Mouse (Mus musculus): Measurements from ENCODE around the gene 1700025G04Rik.

The 1700025G04Rik gene

DNA sequence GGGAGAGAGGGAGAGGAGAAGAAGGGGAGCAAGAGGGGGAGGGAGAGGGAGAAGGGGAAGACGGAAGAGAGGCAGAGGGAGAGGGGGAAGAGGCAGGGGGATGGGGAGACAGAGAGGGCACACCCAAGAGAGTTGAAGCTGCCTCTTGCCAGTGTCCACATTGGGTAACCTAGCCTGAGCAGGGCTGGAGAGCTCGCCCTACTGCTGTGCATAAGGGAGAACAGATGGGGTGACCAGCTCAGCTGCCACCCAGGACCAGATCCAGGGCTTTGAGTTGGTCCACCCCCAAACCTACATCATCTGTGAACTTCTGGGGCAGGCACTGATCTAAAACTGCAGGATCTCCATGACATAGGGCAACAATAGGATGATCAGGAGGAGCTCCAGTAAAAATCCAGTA is 125.1 kb downstream of the 1700025G04Rik start:
- in situ Hi-C loops (cut with MboI, MseI) = no loop called here

- in situ Hi-C loops (cut with MboI, MseI) = no loop called here
Observed at GRCm38 (mm10) chr1:151963248-151963647, 126.7 kb downstream of the 1700025G04Rik start.

DNA sequence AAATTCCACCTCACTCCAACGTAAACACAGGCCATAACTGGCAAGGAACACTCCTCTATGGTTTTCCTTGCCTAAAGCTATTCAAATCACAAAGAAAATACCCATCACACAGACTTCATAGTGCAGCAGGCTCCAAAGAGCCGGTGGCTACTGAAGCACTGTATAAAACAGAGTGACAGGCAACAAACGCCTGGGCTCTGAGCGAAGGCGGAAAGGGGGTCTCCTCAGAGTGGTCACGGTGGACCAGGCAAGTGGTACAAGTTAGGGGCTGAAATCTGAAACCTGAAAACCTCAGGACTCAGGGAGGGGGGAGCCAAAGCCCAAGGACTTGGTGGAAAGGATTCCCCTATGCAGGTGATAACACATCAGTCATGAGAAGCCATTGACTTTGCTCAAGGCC is 127.8 kb downstream of the 1700025G04Rik start:
- in situ Hi-C loops (cut with MboI, MseI) = no loop called here

- in situ Hi-C loops (cut with MboI, MseI) = no loop called here
Observed at GRCm38 (mm10) chr1:151961204-151961603, 128.7 kb downstream of the 1700025G04Rik start.

GRCm38 (mm10) chr1:151959010-151959409 is 130.9 kb downstream of the 1700025G04Rik start:
- in situ Hi-C loops (cut with MboI, MseI) = no loop called here

- in situ Hi-C loops (cut with MboI, MseI) = no loop called here
Observed at GRCm38 (mm10) chr1:151958442-151958841, 131.5 kb downstream of the 1700025G04Rik start.

GRCm38 (mm10) chr1:151957669-151958068 is 132.3 kb downstream of the 1700025G04Rik start:
- in situ Hi-C loops (cut with MboI, MseI) = no loop called here

GRCm38 (mm10) chr1:151955866-151956265 is 134.1 kb downstream of the 1700025G04Rik start:
- in situ Hi-C loops (cut with MboI, MseI) = no loop called here

GRCm38 (mm10) chr1:151953563-151953962 is 136.4 kb downstream of the 1700025G04Rik start:
- in situ Hi-C loops (cut with MboI, MseI) = no loop called here

- in situ Hi-C loops (cut with MboI, MseI) = no loop called here
Observed at GRCm38 (mm10) chr1:151948065-151948464, 141.9 kb downstream of the 1700025G04Rik start.

GRCm38 (mm10) chr1:151947571-151947970 is 142.4 kb downstream of the 1700025G04Rik start:
- in situ Hi-C loops (cut with MboI, MseI) = no loop called here

GRCm38 (mm10) chr1:151944457-151945223 is 145.3 kb downstream of the 1700025G04Rik start:
- in situ Hi-C loops (cut with MboI, MseI) = no loop called here

DNA sequence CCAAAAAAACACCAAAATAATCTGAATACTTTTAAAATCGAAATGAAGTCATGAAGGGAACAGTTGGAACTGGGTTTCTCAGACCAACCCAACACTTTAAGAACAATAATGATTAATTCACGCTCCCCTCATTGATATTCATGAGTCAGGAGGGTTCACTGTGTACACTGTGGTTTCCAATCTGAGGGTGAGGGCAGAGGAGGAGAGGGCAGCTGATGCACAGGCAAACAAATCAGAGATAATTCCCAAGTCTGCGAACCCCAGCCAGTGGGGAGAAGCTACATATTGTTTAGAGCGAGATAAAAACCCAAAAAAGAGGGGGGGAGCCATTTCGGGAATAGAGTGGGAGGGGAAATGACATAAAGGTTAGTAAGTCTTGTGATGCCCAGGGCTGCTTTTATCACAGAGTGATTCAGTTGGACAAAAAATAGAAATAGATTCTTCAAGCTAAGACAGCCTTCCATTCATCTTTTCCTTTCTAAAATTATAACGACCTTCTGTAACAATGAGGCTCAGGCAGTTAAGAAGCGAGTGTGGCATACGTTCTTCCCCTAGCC is 146.2 kb downstream of the 1700025G04Rik start:
- in situ Hi-C loops (cut with MboI, MseI) = no loop called here

DNA sequence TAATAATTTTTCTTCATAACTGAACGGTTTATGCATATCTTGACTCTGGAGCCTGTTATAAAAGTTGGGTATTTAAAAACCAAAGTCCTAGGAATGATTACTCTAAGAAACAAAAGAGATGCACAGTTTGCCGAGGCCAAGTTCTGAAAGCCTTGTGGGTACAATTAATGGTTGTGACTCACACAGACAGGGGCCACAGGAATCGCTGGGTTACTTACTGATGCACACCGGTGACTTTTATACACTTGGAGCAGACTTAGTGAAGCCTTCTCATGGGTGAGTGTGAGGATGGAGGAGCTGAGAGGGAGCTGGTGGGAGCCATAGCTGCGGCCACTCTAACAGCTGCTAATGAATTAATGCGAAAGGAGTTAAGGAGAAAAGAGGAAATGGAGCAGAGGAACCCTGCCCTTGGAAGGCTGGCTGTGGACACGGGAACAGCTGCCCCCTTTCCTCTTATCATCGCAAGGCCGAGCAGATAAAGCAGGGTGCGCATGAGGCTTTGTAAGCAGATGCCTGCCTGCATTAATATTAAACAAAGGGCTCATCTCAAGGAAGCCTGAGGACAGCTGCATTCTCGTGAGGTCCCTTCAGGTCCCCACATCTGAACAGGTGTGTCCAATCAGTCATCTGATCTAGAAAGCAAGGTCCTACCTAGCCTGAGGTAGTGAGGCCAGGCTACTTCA is 146.8 kb downstream of the 1700025G04Rik start:
- in situ Hi-C loops (cut with MboI, MseI) = no loop called here

GRCm38 (mm10) chr1:151939987-151940386 is 149.9 kb downstream of the 1700025G04Rik start:
- in situ Hi-C loops (cut with MboI, MseI) = no loop called here

- in situ Hi-C loops (cut with MboI, MseI) = no loop called here
Observed at GRCm38 (mm10) chr1:151939510-151939909, 150.4 kb downstream of the 1700025G04Rik start.

GRCm38 (mm10) chr1:151933605-151934004 is 156.3 kb downstream of the 1700025G04Rik start:
- in situ Hi-C loops (cut with MboI, MseI) = no loop called here

DNA sequence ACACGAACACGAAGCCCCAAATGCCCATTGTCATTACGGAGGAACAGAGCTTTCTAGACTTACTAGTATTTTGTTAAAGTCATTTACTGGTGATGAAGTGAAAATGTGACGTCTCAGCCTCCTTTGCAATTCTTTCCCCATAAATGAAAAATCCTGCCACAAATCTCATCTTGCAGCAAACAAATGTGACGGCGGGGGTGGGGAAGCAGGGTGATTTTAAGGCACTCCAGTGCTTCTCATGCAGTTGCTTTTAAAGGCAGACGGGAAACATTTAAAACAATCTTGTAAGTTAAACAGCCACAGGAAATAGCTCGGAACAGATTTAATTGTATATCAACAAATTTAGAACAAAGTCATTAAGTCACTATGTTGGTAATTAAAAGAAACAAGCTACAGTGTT is 163.1 kb downstream of the 1700025G04Rik start:
- in situ Hi-C loops (cut with MboI, MseI) = no loop called here

- in situ Hi-C loops (cut with MboI, MseI) = no loop called here
Observed at GRCm38 (mm10) chr1:151926141-151926540, 163.8 kb downstream of the 1700025G04Rik start.

DNA sequence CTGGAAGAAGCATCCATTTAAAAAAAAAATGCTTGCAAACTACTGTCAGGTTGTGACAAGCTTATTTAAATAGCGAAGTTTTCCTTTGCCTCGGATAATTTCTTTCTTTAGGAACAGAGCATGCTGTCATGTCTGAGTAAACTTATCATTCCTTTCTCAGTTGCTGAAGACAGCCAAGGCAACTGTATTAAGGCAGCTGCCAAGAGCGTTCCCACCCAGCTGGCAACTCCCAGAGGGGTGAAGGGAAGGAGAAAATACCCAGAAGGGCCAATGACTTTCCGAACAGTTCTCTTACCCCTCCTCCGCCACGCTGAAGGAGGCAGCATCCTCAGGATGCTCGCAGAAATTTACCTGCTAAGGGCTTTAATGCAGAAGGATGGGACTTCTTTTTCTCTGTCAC is 164.2 kb downstream of the 1700025G04Rik start:
- in situ Hi-C loops (cut with MboI, MseI) = no loop called here

GRCm38 (mm10) chr1:151918806-151919357 is 171.0 kb downstream of the 1700025G04Rik start:
- in situ Hi-C loops (cut with MboI, MseI) = no loop called here

- in situ Hi-C loops (cut with MboI, MseI) = no loop called here
Observed at GRCm38 (mm10) chr1:151917736-151918135, 172.2 kb downstream of the 1700025G04Rik start.

Measured in T-helper 2 cell (primary cell).